Mouse (Mus musculus): ENCODE measurements around the gene Tmf1.

Tmf1 gene

DNA sequence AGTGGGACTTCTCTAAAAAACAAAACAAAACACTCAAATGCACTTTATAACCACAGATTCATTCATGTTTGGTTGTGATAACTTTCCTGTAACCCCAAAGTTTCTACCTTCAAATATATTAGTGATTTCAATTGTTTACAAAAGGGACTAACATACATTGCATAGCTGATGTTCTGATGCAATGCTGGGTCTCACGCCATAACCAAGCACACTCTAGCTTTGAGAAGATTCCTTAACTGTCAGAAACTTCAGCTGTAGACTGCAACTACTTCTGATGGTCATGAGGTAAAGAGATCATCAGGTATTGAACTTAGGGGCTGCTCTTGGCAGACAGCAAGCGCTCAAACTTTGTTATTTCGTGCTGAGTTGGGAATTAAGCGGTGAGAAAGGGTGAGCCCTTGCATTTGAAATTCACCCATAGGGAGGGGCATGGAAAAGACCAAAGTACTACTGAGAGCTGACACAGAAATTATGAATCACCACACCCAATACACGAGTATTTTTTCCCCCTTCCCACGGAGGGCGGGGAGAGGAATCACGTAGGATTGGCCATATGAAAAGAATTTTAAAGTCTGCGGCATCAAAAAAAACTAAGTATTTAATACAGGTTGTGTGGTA is 25.4 kb upstream of the Tmf1 start:
- no peak for DNase-seq (ENCODE audit: low read depth, low spot score)

DNA sequence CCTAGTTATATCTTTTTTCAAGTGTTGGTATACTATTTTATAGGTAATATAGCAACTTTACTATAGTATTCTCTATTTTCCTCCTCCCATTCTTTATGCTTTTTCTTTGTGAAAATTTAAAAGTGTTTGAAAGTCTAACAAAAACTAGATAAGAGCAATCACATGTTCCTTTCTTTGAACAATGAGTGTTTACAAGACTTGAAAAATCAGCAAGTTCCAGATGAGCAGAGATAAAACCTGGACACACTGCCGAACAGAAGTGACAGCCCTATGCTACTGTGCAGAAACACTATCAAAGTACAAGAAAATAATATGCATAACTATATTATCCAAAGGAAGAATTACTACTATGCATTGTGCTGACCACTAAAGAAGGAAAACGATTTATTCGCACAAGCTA is 23.6 kb upstream of the Tmf1 start:
- DNase-seq (ENCODE audit: low read depth, low spot score), result no peak

DNA sequence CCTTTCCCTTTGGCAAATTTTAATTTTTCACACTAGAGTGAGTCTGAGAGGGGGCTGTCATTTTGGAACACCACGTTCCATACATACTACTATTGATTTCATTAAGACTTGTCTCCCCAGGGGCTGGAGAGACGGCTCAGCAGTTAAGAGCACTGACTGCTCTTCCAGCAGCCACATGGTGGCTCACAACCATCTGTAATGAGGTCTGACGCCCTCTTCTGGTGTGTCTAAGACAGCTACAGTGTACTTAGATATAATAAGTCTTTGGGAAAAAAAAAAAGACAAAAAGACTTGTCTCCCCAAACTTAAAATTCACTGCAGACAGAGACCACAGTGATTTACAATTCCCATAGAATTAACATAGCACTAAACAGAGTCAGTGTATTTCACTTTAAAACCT is 21.5 kb upstream of the Tmf1 start:
- DNase-seq (ENCODE audit: low read depth, low spot score), result no peak

DNA sequence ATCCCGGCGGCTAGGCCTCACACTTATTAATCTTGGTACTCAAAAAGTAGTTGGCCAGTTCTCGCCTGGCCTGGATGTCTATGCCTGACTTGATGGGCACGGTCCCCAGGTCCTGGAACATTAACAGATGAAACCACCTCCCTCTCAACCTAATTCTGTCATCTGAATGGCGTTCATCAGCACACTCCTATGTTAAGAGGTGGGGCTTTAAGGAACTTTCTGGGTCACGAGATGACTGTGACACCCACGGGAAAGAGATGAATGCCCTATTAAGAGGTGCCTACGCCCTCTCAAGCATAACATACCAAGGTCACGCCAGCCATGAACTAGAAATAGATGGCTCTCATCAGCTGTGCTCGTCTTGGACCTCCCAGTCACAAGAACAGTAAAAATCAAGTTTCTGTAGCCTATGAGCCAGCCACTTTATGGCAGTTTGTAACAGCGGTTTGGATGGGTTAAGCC is 476 bp upstream of the Tmf1 start:
- DNase-seq (ENCODE audit: low read depth, low spot score), result peak; percentile 74

DNA sequence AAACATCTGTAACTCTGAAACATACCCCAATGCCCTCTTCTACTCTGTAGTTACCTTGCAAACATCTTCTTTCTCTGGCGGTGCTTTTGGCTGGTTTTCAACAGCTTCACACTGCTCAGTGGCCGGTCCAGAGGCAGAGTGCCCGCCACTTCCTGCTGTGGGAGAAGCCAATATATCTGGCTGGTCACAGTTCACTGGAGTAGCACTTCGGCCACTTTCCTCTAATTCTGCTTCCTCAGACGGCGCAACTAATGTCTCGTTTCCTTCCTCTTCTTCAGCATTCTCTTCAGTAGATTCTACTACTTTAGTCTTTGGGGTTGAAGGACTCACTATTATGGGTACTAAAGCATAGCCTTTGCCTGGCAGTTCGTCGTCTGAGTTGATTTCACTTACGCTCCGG is 3.2 kb downstream of the Tmf1 start:
- no peak for DNase-seq (ENCODE audit: low read depth, low spot score)

DNA sequence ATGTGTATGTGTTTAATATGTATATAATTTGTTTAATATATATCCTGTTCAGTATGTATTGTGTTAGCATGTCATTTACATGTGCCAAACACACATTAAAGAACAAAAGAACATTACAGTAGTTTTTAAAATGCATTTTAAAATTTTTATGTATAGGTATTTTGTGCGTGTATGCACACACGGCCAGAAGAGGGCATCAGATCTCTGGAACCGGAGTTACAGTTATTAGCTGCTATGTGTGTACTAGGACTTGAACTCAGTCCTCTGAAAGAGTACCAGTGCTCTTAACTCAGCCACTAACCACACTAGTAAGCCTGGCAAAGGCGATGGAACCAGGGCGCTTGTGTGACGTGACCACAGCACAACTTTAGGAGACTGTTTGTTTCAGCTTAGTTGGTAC is 28.8 kb downstream of the Tmf1 start:
- peak; percentile 26 for DNase-seq (ENCODE audit: low read depth, low spot score)

DNA sequence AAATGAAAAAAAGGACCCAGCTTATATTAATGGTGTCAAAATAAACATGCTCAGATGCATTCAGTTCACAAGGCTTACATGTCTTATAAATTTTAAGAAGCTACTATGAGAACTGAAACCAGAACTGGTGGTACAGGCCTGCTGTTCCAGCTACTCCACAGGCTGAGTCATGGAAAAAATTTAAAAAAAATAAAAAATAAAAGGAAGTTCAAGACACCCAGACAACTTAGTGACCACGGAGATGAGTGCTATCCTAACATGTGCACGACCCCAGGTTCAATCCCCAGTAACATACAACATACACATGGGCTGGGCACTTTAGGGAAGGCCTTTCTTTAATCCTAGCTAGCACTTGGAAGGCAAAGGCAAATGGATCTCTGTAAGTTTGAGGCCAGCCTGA is 29.2 kb downstream of the Tmf1 start:
- DNase-seq (ENCODE audit: low read depth, low spot score), result no peak

DNA sequence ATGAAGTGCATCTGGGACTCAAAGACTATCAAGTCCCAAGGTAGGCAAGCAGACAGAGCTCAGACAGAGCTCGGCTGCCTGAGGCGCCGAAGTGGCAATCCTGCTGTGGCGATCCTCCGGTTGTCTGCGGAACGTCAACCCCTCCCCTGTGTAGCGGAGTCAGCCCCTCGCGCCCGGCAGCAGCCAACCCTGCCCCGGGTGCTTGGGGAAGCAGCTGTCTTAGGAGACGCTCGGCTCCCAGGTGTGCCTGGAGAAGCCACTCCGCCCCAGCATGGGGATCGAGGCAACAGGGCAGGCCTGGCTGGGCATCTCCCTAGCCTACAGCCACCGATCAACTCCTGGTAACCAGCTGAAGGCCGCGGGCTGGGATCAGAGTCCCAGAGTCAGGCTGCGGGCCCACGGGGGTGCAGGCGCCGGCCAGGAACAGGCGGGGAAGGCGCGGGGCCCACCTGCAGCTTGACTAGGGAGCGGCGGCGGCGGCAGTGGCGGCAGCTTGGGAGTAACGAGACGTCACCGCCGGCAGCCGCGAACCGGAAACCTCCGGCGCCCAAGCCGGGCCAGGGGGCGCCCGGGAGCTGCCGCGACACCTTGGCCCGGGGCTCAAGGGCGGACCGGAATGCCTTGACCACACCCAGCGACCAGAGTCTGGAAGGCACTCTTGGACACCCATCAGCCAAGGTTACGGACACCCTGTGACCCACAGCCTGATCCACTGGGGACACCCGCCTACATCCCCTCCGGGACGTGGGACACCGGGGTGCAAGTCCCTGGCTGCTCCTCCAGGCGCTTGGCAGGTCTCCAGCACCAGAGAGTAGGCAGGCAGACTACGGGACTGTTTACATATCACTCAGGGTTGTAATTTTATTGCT is 30.3 kb downstream of the Tmf1 start, which contains the start of gene Eogt:
TSS of gene Eogt (minus strand) at position 800 of the 869 bp plus-strand sequence.
- DNase-seq (ENCODE audit: low read depth, low spot score), result peak; percentile 84

DNA sequence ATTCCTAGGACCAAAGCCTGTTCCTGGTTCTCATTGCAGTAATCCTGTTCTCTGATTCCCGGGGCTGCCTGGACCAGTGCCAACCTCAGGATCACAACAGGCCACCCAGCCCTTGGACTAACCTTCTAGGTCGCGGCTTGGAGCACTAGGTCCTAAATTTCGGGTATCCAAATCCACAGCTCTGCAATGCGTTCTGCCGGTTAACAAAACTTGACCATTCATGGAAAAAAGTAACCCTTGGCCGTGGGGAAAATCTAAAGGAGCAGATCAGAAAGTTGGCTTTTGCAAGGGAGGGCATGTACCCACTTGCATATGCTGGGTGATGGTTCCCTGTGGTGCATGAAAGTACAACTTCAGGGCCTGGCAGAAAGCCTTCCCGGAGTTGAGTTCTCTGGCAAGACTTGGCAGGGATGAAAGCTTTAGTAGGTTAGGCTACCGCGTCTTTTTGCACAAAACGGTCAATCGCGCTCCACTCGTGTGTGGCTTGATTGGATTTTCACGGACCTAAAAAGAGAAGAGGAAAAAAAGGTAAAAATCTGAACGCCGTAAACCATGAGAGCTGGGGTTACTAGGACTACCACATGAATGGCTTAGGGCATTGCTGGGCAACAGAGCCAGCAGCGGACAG is 31.1 kb downstream of the Tmf1 start:
- peak; percentile 5 for DNase-seq (ENCODE audit: low read depth, low spot score)

DNA sequence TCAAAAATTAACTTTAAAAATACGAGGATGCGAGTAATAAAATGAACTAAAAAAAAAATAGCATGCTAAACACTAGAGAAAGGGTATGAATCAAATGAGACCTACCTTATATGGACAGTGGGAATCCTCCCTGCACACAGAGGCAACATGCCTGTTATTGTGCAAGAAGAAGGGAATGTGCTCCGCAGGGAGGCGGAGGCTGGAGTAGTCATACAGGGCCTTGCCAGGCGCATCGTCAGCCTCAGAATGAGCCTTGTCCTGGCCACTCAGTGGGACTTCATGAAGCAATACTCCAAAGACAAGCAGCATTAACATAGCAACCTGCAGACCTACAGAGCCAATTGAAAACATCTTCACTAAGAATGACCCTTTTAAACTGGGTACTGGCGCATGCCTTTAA is 33.8 kb downstream of the Tmf1 start:
- no peak for DNase-seq (ENCODE audit: low read depth, low spot score)

DNA sequence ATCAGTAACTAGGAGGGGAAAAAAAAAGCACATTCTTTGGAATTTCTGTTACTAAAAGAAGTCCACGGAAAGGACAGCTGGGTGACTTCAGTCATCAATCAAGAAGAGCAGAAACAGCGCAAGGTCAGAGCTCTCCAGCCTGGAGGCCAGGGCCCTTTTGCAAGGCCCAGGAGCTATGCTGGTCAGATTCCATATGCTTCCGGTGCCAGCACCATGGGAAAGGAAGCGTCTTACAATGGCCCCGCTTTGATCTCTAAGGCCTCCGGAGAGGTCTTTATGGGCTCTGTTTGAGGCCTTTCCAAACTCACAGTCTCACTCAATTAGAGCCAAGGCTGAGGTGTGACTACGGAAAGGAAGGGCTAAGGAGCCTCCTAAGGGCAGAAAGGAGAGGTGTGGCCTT is 34.6 kb downstream of the Tmf1 start:
- DNase-seq (ENCODE audit: low read depth, low spot score), result no peak

DNA sequence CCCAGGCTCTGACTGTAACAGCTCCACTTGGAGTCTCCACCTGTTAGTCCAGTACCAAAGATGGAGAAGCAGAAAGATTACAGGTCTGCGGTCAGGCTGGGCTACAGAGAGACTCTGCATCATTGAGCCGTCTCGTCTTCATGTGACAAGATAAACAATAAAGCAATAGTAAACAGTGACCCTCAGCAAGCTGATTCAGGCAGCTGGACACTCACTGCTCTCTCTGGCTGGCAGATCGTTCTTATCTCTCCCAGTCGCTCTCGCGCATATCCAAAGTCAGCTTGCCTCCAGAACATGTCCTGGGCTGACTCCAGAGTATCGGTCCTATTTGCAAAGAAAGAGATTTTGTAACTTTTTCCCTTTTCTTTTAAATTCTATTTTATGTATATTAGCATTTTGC is 36.3 kb downstream of the Tmf1 start:
- no peak for DNase-seq (ENCODE audit: low read depth, low spot score)

DNA sequence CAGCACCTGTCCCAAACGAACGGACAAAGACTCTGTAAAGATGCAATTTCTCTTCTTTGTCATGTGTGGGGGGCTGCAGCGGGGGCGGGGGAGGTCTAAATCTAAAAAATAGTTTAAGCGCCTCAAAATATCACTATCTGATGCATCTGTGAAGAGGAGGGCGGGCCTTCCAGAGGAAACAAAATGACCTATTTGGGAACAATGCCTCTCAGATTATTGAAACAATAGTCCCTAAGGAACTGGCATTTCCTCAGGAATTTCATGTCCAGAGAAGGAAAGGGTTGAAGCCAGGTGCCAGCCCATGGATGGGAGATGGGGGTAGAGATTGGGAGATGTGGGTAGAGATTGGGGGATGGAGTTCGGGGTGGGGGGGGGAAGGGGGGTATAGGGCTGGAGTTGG is 37.1 kb downstream of the Tmf1 start:
- no peak for DNase-seq (ENCODE audit: low read depth, low spot score)

DNA sequence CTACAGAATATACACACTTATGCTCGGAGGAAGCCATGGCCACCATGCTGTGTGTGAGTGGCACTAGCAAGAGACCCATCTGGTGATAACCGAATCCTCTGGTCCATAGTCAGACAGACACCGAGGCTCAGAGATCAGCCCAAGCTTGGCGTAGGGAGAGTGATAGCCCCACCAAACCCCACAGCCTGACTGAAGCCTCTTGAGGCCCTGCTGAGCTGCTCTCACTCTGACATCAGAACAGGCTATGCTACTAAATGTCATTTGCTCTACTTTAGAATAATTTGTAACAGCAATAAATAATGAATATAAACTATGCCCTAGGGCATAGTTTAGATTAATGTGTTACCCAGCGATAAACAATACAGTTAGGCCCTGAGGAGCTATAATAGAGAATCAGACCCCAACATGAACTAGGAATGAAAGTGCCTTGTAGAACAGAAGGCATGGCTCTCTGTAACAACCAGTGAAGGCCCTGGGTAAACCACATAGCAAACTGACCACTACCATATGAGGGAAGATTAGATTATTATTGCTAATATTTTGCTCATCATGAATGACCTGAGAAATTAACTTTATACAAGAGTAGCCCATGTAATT is 46.1 kb downstream of the Tmf1 start:
- DNase-seq (ENCODE audit: low read depth, low spot score), result no peak

DNA sequence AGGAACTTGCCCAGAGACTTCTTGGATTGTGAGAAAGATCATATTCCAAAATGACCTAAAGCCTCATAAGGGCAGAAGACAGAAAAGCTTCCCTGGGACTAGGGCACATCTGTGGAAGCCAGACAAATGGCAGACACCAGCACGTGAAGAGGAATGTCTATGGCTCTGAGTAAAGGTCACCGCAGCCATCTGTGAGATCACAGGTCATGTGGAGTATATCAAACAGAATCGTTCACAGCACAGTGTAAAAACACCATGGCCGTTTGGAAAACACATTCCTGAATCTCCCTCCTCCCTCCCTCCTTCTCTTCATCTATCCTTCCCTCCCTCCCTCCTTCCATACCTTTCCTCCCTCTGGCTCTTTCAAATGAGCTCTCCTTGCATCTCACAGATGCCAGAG is 47.1 kb downstream of the Tmf1 start:
- DNase-seq (ENCODE audit: low read depth, low spot score), result no peak

DNA sequence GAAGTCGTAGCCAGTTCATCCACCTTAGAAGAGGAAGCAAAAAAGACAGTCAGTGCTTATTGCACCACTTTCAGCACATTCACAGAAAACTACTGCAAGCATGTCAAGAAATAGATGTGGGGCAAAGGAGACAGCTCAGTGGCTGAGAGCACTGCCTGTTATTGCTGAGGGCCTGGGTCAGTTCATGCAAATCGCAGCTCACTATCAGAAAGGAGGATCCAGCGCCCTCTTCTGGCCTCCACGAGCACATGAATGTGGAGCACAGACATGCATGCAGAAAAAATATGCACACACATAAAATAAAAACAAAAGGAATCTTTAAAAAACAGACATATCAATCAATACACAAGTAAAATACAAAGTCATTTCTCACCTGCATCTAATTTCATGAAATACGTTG is 47.9 kb downstream of the Tmf1 start:
- no peak for DNase-seq (ENCODE audit: low read depth, low spot score)

DNA sequence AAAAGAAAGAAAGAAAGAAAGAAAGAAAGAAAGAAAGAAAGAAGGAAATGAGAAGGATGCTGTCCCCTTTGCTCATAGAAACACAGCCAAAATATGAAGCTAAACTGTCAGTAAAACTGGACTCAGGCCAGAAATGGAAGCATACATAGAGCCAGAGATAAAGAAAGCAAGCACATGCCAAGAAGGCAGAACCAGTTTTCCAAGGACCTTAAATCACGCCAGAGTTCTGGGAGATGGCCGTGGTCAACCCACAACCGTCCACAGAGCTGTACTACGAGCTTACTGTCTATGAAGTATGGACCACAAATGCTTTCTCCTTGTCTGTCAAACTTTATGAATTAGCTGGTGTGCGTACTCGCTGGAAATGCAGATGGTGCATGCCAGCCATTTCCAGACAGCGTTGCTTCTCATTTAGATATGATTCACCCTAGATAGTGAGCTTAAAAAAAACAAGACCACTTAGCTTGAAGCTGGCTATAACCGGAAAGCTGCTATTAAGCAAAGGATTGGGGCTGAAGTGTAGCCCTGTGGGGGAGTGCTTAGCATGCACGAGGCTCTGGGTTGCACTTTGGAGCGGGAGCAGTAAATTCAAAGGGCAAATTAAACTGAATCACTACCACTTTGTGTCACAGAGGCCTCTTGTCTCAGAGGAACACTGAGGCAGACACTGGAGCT is 54.4 kb downstream of the Tmf1 start:
- no peak for DNase-seq (ENCODE audit: low read depth, low spot score)

DNA sequence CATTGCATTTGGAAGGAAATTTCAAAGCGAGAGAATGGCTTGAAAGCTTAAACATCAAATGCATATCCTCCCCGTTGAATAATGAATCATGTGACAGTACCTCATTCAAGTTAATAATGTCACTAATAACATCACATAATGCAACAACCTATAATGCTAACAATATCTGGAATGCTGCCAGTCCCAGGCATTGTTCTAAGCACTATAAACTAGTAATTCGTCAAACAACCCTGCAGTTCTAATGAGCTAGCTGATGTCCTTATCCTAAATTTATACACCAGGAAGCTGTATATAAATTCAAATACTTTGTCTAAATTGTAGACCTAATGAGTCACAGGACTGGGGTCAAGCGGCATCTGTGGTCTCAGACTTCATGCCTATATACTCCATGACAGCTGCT is 58.0 kb downstream of the Tmf1 start:
- DNase-seq (ENCODE audit: low read depth, low spot score), result no peak

DNA sequence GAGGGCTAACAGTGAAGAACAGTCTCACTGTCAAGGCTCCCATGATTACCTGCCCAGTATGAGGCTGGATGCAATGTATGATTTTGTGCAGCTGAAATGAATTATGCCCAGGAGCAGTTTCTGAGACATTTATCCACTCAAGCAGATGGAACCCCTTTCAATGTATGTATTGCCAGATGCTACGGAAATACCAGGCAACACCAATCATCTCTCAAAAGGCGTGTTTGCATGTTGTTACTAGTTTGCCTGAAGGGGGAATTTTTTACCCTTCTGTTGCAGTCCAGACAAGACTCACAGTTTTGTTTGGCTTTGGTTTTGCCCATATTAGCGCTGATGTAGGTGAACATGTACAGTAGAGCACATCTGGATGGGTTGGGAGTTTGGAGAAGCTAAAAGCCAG is 60.6 kb downstream of the Tmf1 start:
- DNase-seq (ENCODE audit: low read depth, low spot score), result no peak

DNA sequence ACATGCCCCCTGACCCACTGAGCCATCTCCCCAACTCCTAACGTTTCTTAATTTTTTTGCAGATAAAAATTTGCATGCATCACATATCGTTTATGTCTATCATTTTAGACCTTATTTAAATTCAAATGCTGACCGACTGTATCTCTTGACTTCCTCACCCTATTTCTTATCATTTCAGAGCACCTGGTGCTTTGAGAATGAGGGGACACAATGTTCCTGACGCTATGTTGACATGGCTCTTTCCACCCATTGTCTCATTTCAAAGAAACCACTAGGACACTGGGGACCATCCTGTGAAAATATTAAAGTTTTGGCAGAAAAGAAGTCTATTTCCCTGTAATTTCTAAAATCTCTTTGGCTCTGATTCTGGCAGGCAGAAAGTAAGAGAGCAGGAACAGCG is 62.0 kb downstream of the Tmf1 start:
- DNase-seq (ENCODE audit: low read depth, low spot score), result no peak

DNA sequence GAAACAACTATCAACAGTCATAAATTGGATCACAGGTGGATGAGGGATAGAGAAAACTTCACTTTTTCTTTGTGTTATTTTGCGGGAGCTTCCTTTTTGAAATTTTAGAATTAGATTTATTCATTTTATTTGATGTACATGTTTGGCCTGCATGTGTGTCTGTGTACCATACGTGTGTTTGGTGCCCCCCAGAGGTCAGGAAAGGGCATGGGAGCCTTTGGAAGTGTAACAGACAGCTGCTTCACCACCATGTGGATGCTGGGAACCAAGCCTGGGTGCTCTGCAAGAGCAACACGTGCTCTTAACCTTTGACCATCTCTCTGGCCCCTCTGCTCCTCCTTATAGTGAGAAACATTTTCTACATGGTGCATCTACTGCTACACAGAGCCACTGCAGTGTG is 64.1 kb downstream of the Tmf1 start:
- DNase-seq (ENCODE audit: low read depth, low spot score), result no peak

DNA sequence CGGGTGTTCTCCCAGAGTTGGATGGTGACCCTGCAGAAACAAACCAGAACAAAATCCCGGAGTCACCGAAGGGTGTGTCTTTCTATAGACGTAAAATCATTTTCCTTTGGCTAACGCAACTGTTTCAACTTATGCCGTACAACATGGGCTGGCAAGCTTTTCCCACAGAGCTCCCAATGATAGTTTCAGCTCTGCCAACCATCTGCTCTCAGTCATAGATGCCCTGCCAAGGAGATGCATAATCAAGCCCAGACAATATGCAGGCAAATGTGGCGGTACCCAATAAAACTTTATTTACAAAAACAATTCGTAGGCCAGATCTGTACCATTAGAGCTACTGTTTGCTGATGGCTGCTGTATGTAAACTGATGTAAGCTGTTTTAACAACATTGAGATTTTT is 66.7 kb downstream of the Tmf1 start:
- no peak for DNase-seq (ENCODE audit: low read depth, low spot score)

All from CD4-positive helper T cell, adult 2 months (primary cell).